Mouse (Mus musculus) adrenal gland, postnatal 10 days (tissue): ENCODE results near the gene Fyco1. TPM values are rescaled to one million over a fixed set of nuclear protein-coding genes. Genes with fewer than 3 reads are reported as not detected.
"Not testable (repeated sequence)": the region's sequence is repeated elsewhere in the genome, so short reads cannot be mapped to it uniquely, and the experiment has no call there.

Source experiments
- DNase-seq: peaks from one replicate; pipeline ENCODE4 v3.0.0; 2021; ENCODE audit warnings: mixed read lengths
- total RNA-seq, 2 experiments: library from RNA; stranded (reverse); gene quantifications; 2 replicates each; pipeline ENCODE4 v1.2.3; 2021

The Fyco1 gene
- total RNA-seq, 2 experiments from 2014 or later: 42.6 to 60.7 TPM

DNA sequence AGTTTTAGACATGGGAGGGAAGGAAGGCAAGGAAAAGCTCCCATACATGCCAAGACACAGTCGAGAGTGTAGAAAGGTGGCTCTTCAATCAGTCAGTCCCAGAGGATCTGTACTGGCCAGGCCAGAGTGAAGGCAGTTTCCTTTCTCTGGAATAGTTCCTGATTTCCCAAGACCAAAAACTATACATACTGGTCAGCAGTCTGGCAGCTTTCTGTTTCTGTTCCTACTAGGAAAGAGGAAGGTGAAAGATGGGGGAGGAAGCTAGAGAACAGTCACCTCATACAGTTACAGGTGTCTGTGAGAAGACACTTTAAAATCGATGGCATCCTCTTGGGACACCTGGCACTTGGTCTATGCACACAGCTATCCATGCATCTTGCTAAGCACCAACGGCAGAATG is 36.3 kb downstream of the Fyco1 start:
- DNase-seq: no peak

DNA sequence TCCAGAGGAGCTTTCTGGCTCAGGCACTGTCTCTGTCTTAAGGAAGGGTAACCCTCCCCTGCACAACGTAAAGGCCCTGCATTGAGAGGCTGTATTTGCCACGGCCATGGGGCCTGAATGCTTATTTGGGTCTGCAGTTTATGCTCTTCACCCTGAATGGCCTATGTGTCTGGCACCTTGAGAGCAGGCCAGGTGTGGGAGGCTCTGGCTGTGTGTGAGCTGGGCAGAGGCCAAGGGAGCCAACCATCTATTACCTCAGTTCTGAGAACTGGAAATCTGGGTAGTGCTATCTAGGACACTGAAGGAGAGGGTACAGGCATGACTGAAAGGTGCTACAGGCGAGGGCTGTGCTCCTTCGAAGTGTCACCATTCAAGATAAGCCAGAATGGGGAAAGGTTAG is 36.9 kb downstream of the Fyco1 start:
- DNase-seq: no peak

DNA sequence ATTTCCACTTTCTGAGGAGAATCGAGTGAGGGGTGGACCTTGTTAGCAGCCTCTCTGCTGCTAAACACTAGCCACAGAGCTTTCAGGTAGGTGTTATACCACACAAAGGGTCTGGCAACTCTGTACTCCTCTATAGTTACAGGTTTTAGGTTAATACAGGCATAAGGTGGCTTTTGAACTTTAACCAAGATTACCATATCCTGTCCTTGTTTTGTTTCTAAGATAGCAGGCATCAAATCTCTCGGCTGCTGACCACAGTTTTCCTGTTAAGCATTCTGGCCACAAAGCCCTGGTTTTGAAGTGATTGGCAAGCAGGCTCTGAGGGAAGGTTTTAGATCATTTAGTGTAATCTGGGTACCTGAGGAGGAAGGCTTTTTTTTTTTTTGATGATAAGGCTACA is 37.4 kb downstream of the Fyco1 start:
- DNase-seq: no peak

DNA sequence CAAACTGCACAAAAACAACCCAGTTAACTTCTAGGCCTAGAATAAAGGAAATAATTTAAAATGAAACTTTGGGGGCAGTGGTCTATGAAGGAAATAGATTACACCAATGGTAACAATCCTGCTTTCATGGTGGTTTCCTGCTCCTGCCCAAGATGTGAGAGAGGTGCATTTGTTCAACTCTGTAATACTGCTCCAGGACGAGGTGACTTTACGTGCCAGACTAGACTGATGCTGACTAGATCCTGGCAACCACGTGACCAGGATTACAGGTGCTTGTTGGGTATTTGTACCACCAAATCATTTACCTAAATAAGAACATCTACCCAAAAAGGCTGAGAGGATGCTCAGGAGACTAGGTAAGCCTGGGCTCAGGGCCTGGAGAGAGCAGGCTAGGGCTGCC is 39.9 kb downstream of the Fyco1 start:
- DNase-seq: no peak

DNA sequence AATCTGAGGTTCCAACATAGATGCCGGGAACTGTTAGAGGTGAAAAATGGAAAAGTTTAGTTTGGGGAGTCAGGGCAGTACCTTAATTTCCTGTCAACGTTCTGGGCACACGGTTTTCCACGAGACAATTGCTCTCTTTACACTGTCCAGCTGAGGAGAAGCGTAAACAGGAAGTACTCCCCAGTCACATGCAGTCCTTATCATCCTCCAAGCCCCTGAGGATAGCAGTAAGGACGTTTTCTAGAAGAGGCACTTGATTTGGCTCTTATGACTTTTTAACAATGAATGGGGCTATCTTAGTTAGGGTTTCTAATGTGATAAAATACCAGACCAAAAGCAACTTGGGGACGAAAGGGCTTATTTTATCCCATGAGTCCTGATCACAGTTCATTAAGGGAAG is 43.1 kb downstream of the Fyco1 start:
- DNase-seq: no peak

DNA sequence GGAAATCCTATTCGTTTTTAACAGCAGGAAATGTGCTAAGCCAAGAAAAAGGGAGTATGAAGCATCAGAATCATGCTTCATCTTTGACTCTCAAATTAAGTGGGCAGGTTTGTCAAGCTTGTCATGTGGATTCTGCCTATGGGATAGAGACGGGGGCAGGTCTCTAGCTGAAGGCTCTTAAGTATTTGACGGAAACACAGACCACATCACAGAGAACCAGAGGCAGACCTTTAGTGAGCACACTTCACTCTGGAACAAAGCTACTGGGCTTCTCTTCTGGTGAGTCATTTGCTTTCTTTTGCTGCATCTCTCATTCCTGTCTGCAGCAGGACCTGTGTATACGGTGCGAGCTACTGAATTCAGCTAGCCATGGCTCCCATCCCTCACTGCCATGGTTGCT is 45.4 kb downstream of the Fyco1 start, which contains the start of gene Cxcr6:
Gene Cxcr6, plus strand, starts transcription at position 209 of the 400 bp plus-strand sequence.
- DNase-seq: no peak

DNA sequence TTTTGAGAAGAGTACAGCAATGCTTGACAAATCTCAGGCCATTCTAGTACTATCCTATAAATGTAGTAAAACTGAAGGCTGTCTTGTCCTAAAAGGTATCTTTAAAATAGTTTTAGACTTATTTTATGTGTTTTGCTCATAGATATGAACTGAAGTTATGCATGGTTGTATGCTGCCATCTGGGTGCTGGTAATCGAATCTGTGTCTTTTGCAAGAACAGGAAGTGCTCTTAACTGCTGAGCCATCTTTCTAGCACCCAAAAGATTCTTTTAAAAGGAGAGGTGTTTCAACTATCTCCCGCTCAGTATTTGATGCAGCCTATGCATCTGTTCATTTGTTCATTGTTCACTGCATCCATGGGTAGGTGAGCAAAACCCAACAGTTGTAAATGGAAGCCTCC is 46.5 kb downstream of the Fyco1 start:
- no peak for DNase-seq

DNA sequence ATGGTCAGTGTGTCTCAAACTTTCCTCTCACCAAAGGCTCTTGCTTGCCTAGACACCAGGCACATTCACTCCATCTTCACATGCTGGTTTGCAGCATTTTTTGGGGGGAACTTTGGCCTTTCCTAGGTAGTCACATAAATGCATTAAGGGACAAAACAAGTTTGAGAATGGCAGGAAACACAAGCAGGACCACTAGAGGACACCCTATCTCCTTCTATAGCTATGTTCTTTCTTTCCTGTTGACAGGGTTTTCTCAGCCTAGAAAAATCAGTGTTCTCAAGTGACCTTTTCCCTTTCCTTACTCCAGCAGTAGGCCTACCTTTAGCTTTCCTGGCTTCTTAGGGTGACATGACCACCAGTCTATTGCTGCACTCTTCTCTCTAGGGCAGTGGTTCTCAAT is 48.8 kb downstream of the Fyco1 start:
- DNase-seq: no peak

DNA sequence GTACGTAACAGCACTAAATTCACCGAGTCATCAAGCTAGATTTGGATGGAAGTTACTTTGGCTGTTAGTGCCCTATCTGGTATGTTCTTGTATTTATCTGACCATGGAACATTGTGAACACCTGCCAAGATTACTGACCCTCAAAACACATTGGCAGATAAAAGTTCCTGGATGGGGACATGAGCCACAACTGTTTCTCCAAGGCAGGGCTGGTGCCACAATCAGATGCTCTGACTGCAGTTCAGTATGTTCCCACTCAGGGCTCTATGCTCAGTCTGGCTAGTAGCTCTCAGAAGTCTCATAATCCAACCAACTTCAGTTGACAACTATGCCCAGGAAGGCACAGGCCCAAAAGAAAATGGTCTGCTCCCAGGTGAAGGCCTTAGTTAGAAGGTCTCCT is 49.3 kb downstream of the Fyco1 start:
- no peak for DNase-seq

DNA sequence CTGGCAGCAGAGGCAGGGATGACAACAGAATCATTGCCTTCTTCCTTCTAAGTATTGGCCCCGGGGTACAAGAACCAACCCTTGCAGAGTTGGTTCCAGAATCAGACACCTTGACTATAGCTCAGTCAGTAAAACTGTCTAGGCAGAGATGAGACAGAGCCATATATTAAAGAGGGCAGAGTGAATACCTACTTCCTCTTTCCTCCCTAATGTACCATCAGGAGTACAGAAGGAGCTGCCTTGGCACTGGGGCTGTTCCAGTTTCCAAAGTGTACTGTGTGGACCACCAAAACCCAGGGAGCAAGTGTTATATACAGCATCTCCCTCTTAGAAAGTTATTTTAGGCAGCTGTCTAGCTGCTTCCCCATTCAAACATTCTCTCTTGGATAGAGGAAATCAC is 50.2 kb downstream of the Fyco1 start:
- DNase-seq: no peak

DNA sequence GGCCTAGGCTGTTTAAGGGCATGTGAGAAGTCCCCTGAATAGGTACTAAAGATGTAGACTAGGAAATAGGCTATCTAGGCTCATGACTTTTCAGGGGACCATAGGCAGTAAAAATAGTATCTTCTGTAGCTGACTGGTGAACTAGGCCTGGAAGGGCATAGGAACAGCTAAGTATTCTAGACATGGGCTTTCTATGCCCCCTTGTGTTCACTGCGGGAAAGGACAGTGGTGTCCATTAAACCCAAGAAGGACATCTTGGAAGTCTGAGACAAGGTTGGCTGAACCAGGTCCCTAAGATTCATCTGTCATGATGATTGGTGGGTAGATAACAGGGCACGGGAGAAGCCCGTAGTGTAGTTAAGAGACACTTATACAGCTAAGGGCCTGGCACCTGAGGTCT is 55.5 kb downstream of the Fyco1 start:
- DNase-seq: peak; percentile 57

DNA sequence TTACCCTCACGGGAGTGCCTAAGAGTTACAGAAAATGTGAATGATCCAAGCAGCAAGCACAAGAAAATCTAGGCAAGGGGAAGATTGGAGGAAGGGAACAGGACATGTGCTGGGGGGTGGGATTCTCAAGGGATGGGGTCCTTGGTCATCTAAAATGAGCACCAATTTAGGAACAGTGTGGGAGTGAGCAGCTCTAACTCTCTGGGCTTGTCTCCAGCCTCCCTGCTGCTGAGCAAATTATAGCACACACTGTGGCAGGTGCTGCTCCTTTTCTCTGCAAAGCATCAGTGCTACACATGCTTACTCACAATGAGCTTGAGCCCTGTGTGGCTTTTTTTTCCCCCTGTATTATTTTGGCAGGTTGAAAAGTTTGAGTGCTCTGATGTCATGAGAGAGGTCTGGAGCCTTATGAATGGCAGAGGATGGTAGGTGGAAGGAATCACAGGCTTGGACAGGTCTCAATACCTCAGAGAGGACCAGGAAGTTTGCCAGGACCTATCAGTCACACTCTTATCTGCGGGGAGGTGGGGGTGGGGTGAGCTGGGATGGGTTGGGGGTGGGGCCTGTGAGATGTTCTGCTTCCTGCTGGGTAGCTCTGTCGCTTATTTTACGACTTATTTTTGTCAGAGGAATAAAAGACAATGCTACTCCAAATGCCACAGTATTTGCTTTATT is 62.7 kb downstream of the Fyco1 start:
- no peak for DNase-seq

DNA sequence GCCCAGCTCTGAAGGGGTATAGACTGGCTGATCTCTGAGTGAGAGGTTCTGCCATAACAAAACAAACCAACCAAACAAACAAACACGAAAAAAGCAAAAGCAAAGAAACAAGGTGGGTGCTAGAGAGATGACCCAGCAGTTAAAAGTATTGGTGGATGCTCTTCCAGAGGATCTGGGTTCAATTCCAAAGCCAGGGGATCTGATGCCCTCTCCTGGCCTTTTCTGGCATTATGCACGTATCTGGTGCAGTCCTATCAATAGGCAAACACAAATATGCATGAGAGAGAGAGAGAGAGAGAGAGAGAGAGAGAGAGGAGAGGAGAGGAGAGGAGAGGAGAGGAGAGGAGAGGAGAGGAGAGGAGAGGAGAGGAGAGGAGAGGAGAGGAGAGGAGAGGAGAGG is 78.4 kb downstream of the Fyco1 start:
- peak; percentile 22 for DNase-seq

DNA sequence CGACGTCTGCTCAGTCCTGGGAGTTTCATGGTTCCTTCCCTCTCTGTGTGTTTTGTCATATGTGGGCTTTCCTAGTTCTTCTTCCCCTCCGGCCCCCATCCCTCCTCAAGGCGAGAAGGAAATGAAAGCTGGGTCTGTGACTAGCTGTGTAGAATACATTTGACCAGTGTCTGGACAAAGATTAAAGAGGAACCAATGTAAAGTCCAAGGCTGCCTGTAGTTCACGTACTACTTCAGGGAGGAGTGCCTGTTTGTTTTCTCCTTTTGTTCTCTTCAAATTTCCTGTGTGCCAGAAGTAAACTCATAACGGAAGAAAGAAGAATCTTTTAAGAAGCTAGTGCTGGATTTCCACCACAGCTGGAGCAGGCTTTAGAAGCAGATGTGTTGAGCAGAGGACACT is 82.2 kb downstream of the Fyco1 start:
- DNase-seq: no peak

DNA sequence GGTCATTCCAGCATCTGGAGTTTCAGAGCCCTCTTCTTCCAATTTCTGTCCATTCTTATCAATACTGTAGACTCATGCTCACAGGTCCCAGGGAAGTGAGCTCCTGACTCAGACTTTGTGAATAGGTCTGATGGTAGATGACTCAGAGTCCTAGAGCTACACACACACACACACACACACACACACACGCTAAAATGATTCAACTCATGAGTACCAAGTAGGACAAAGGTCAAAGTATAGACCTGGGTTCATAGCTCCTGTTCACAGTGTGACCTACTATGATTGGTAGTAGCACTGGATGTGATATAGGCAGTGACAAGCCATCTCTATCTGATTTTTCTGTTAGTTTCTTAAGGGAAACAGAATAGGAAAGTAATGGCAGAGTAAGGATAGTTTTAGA is 83.3 kb downstream of the Fyco1 start:
- DNase-seq: peak; percentile 28

DNA sequence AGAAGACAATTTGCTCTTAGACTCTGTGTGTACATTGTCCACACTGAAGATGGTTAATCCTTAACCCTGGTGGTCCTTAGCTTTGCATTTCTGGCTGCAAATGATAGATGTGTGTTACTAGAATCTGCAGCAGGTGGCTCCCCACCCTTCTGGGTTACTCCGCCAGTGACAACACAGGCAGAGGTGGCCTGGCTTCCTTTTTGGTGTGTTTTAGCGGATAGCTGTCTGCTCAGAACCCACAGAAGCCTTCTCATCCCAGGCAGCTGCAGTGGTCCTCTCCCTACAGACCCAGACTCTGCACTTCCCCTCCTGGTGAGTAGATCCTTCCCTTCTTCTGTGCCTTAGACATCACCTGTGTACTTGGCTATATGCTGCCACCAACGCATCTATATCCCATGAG is 84.7 kb downstream of the Fyco1 start:
- DNase-seq: no peak

DNA sequence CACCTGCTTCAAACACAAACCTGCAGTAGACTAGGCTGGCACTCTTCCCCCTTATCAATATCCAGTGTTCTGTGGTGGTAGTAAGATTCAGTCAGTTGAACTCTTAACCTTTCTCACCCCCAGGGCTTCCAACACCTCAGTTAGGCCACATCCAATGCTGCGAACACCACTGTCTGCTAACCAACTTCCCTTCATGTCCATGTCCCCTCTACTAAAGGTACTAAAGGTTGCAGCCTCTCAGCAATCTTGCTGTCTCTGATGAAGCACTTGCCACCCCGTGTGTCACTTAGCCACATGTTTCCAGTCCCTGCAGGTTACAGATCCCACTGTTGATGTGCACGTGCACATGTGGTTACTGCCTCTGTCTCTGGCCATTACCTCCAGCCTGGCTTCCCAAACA is 87.9 kb downstream of the Fyco1 start:
- DNase-seq: no peak

DNA sequence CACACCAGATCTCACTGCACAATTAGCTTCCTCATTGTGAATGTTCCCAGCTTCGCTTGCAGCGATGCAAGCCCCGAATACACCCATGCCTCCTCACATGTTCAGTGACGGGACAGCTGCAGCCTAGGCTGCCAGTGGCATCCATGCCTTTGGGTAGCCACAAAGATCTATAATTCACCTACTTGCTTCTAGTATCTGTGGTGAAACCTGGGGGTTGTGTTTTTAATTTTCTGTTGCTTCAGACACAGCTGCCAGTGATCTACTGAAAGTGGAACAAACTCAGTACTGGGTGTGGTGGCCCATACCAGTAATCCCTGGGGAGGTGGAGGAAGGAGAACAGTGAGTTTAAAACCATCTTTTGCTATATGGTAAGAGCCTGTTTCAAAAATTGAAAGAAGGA is 88.8 kb downstream of the Fyco1 start:
- DNase-seq: no peak

DNA sequence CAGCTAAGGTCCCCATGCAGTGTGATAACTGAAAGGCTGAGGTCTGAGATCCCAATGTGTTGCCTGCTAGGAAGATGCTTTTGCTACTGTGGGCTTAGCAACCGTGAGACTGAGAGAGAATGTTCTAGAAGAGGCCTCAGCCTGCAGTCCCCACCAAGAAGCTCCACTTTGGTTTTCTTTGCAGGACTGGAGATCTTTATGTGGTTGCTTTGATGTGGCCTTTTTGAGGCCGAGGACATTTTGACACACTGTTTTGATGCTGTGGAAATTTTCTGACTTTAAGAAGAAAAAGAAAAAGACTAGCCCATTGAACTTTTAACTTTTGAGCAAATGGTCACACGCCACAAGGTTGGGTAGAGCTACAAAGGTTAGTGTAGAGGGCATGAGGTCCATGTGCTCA is 90.9 kb downstream of the Fyco1 start:
- DNase-seq: no peak

DNA sequence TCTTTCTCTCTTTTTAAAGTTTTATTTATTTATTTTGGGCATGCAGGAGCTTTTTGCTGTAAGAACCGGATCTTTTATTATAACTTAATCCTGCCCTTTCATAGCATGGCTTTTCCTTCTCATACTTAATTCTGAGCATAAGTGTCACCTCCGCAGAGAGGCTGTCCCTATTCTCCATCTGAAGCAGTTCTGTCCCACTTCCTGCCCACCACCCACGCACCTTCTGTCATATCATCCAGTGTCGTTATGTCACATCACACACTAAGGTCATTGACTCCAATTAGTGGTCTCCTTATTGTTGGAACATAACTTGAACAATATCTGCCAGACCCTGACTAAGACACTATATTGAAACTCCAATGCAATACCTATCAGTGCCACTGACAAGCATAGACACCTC is 93.1 kb downstream of the Fyco1 start:
- DNase-seq: no peak

DNA sequence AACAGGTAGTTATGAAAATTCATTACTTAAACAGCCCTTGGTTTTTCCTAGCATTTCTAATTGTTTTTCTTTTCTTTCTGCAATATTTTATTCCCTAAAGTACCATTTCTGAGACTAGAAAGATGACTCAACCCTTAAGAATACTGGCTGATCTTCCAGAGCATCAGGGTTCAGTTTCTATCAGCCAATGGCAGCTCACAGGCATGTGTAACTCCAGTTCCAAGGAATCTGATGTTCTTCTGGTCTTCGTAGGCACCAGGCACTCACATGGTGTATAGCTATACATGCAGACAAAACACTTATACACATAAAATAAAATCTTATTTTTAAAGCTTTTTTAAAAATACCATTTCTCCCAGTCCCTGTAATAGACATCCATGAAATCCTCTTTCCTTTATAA is 93.5 kb downstream of the Fyco1 start:
- no peak for DNase-seq

DNA sequence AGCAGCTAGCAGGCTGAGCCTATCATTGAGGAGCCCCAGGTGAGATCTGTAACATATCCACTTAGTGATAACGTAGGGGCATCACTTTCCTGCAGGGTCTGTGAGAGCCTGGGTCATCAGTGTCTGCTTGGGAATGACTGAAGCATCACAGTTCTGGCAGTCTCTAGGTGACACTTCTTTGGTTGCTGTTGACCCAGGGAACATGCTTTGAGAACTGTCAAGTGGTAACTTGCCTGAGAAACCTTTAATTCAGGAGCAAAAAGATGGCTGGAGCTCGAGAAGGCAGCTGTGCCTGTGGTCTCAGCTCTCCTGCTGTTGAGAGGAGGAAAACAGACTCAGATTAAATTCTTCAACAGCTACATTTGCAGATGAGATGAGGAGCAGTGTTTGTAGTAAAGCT is 94.4 kb downstream of the Fyco1 start:
- no peak for DNase-seq

DNA sequence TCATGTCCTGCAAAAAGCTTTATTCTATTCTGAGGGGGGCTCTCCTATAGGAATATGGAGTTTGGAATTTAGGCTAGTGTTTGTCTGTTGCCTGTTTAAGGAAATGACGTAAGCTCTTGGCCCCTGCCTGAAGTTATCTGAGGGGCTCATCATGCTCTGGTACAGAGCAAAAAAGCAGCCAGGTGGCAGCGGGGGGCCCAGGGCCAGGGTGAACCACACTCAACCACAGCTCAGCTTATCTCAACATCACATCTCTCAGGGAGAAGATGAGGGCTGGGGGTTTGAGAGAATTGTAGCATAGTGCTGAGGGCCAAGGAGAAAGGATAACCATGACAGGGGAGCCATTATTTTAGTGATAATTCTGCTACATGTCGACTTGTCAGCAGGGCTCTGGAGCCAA is 94.9 kb downstream of the Fyco1 start:
- DNase-seq: no peak

DNA sequence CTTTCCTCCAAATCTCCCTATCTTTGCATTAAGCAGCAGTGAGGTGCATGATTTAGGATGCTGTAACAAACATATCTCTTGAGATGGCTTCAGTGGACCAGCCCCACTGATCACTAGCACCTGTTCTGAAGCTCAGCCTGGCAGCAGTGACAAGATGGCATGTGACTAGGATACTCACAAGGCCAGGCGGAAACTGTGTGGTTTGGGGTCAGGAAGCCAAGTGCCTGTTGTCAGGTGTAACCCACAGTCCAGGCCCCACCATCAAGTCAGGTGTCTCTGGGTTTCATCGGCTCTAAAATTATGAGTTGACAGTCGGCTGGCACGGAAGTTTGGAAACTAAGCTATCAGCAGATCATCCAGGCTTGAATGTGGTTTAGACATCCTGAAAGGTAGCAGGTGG is 97.4 kb downstream of the Fyco1 start:
- no peak for DNase-seq

DNA sequence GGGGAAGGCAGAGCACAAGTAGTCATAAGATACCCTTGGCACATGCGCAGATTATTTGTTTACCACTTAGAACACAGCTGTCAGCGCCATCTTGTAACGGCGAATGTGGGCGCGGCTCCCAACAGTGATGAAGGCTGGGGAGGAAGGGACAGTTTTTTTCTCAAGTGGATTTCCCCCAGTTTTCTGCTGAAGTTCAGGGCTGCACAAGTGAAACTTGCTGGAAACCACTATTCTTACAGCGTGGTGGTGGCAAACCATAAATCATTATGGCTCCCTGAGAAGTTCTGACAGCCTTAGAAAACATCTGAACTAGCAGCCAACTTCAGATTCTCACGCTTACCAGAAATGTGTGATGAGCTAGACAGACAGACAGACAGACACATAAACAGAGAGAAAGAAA is 102.0 kb downstream of the Fyco1 start:
- not testable (repeated sequence) for DNase-seq
